In the genomic region with DNA sequence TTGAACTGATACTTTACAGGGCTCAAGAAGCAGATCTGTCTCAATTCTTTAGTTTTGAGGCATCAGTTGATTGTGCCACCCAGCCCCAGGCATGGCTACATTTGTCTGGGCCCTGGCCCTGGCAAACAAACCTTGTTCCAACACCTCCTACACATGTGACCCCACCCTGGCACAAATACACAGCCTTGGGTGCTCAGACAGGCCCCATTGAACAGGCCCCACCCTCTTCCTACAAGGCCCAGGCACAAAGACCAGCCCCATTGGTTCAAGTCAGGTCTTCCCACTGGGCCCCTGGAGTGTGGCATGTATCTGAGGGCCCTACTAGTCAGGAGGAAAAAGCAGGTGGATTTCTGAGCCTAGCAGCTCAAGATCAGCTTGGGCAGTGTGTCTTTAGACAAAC, we compare ENCODE assay signal across 8 mouse cellular contexts.
A peak's percentile ranks its signal among the peaks of the same experiment; 100 is the strongest.
DNase-seq lines count a peak whose midpoint lies in the region; ATAC-seq and TF ChIP-seq lines count a peak whose summit lies in the region.
"Not testable (repeated sequence)": the region's sequence is repeated elsewhere in the genome, so short reads cannot be mapped to it uniquely, and the experiment has no call there.

No protein-coding gene starts in this region.

- peak; percentile 40 for ATAC-seq in intestine, embryonic 16.5 days
- ATAC-seq in liver, postnatal 0 days: 0 out of 2 replicates have a peak, but pooled peaks have one; percentile 21
- ATAC-seq in stomach, embryonic 15.5 days (ENCODE audit: insufficient read depth, low FRiP score, low read depth): peak; percentile 50; the same call in 1 of the 2 replicates
- ATAC-seq in stomach, embryonic 16.5 days (ENCODE audit: insufficient read depth, low FRiP score): peak; percentile 33
- ATAC-seq in stomach, postnatal 0 days (ENCODE audit: low FRiP score, low TSS enrichment): peak; percentile 71; the same call in 1 of the 2 replicates

- H3K9ac ChIP-seq in intestine, embryonic 16.5 days (ENCODE audit: low read depth, low read length); liver, postnatal 0 days (replicated peaks); stomach, embryonic 15.5 days; stomach, embryonic 16.5 days (ENCODE audit: low read length); stomach, postnatal 0 days (ENCODE audit: low read length): not testable (repeated sequence)

- H3K27ac ChIP-seq in intestine, embryonic 16.5 days (ENCODE audit: low read length); liver, postnatal 0 days (ENCODE audit: low read depth); stomach, embryonic 15.5 days; stomach, embryonic 16.5 days (ENCODE audit: low read length); stomach, postnatal 0 days (replicated peaks): not testable (repeated sequence)

- DNase-seq in heart, adult 11 months: peak; percentile 68
- not testable (repeated sequence) for DNase-seq in liver, postnatal 0 days
- peak; percentile 19 for DNase-seq in stomach, postnatal 0 days (ENCODE audit: low spot score)
- DNase-seq in testis, postnatal 14 days (ENCODE audit: low spot score): peak; percentile 0

- H3K4me2 ChIP-seq in intestine, embryonic 16.5 days (ENCODE audit: low read depth, low read length); liver, postnatal 0 days (ENCODE audit: low read depth, low read length); stomach, embryonic 15.5 days; stomach, embryonic 16.5 days (ENCODE audit: low read depth, low read length); stomach, postnatal 0 days (replicated peaks; ENCODE audit: low read depth): not testable (repeated sequence)
- peak overlapping the region; percentile 30 for H3K4me2 ChIP-seq in myocyte (ENCODE audit: low read depth)

- H3K36me3 ChIP-seq in intestine, embryonic 16.5 days (ENCODE audit: control insufficient read depth, insufficient read depth, low read length); liver, postnatal 0 days (replicated peaks; ENCODE audit: insufficient read depth, low read length); myocyte (ENCODE audit: control insufficient read depth, insufficient read depth); stomach, embryonic 15.5 days; stomach, embryonic 16.5 days (ENCODE audit: control insufficient read depth, insufficient read depth, low read length); stomach, postnatal 0 days (ENCODE audit: control insufficient read depth, insufficient read depth, low read length): not testable (repeated sequence)

- TF ChIP-seq EP300 in liver, postnatal 0 days (IDR thresholded peaks at IDR 0.05; ENCODE audit: low read depth); stomach, postnatal 0 days (optimal IDR thresholded peaks at IDR 0.05): not testable (repeated sequence)

- not testable (repeated sequence) for TF ChIP-seq POLR2A in myocyte (IDR thresholded peaks at IDR 0.05; ENCODE audit: insufficient read length, low read depth)

- not testable (repeated sequence) for H3K4me3 ChIP-seq in intestine, embryonic 16.5 days (ENCODE audit: low read length); liver, postnatal 0 days (ENCODE audit: low read depth, low read length); myocyte; stomach, embryonic 15.5 days (replicated peaks); stomach, embryonic 16.5 days (replicated peaks; ENCODE audit: low read length); stomach, postnatal 0 days (ENCODE audit: low read depth, low read length)

- not testable (repeated sequence) for H3K4me1 ChIP-seq in intestine, embryonic 16.5 days (ENCODE audit: control insufficient read depth, insufficient read depth, low read length); liver, postnatal 0 days (ENCODE audit: insufficient read depth); stomach, embryonic 15.5 days; stomach, embryonic 16.5 days (ENCODE audit: control insufficient read depth, insufficient read depth, low read length); stomach, postnatal 0 days (replicated peaks; ENCODE audit: control insufficient read depth, insufficient read depth)

- not testable (repeated sequence) for H3K27me3 ChIP-seq in intestine, embryonic 16.5 days (replicated peaks; ENCODE audit: control insufficient read depth, insufficient read depth, low read length); liver, postnatal 0 days (ENCODE audit: insufficient read depth, low read length); myocyte (ENCODE audit: control insufficient read depth, insufficient read depth, insufficient read length); stomach, embryonic 15.5 days (replicated peaks); stomach, embryonic 16.5 days (ENCODE audit: control insufficient read depth, insufficient read depth, low read length); stomach, postnatal 0 days (ENCODE audit: control insufficient read depth, insufficient read depth, low read length)

- not testable (repeated sequence) for H3K79me2 ChIP-seq in myocyte (ENCODE audit: control insufficient read depth, insufficient read depth)

- not testable (repeated sequence) for H3ac ChIP-seq in myocyte (ENCODE audit: control insufficient read depth, insufficient read length)

- not testable (repeated sequence) for H3K9me3 ChIP-seq in intestine, embryonic 16.5 days (ENCODE audit: control insufficient read depth, low read length); liver, postnatal 0 days (ENCODE audit: low read length); stomach, embryonic 15.5 days; stomach, embryonic 16.5 days (replicated peaks; ENCODE audit: control insufficient read depth, low read length); stomach, postnatal 0 days (ENCODE audit: control insufficient read depth, low read length)

- TF ChIP-seq CTCF in liver, postnatal 0 days (IDR thresholded peaks at IDR 0.05; ENCODE audit: low read depth); stomach, postnatal 0 days (IDR thresholded peaks at IDR 0.05; ENCODE audit: low read depth): not testable (repeated sequence)

Comparison
In these comparisons a context has a peak if more than half of its experiments do, and no peak if none do; other contexts are left out.
1. ATAC-seq: peak in every context shown above with its lines; median percentile 71 in stomach, postnatal 0 days; 50 in stomach, embryonic 15.5 days; 40 in intestine, embryonic 16.5 days; 33 in stomach, embryonic 16.5 days; 21 in liver, postnatal 0 days.